Mouse (Mus musculus) kidney, adult 2 months (tissue): Measurements from ENCODE around the gene Aldh3a1.

ENCODE experiments used
- CTCF ChIP-seq: fragments of 200-500 bp; conservative IDR thresholded peaks from 2 replicates; pipeline ENCODE4 v1.5.1; 2011; ENCODE audit warnings: low read depth, mild to moderate bottlenecking, control low read depth, low read length, moderate library complexity, mixed read lengths; ENCODE audit not compliant: insufficient read depth, insufficient read length
- POLR2A ChIP-seq: fragments of 200-500 bp; IDR thresholded peaks from one replicate; pipeline ENCODE4 v1.6.1; 2011; ENCODE audit warnings: low read depth, low read length, control low read depth

DNA sequence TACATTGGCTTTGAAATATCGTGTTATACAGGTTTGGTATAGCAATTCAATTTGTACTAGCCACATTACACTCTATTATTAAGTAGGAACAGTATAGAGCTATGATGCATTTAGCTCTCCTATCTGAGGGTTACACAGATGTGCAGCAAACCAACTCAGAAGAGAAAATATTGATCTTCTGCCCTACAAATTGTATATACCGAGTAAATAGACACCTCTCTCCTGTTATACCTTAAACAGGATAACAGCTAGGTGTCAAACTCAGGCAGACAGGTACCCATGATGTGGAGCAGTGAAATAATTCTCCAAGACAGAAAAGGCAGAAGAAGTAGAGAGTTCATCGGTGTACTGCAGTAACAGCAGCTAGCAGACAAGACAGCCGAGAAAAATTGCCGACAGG, 31.6 kb upstream of the Aldh3a1 start:
- TF ChIP-seq CTCF: no peak
- TF ChIP-seq POLR2A: no peak
